Mouse (Mus musculus): Measurements from ENCODE around the gene Zfp655. TPM values are rescaled to one million over a fixed set of nuclear protein-coding genes. Genes with fewer than 3 reads are reported as not detected.

Gene Zfp655
- polyA plus RNA-seq (2014; fragmentation: Illumina TruSeq; extraction: RNeasy Lipid Tissue Mini Kit (QIAGEN cat#74804); ENCODE audit: insufficient read depth, low read depth, low replicate concordance) = 17.6 TPM

DNA sequence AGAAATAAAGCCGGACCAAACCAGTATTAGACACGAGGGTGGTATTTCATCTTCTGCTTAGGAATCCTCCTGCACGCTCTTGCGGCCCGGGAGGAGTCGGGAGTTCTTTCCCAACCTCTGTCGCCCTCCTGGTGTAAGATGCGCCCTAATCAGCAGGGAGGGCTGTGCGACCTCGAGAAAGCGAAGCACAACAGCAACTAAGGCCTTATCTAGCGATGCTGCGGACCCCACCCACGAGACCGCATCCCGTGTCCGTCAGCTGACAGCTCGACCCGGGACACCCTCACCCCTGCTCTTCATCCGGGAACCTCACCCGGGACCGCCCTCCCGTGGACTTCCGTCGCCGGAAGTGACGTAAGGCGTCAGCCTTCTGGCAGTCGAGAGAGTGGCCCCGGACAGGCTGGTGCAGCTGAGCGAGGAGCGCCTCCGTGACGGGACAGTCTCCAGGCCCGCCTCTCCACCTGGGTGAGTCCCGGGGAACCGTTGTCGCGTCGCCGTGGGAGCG, at the start of gene Zfp655:
Gene Zfp655 (plus strand): TSS at position 349 of the 505 bp plus-strand sequence.

DNA sequence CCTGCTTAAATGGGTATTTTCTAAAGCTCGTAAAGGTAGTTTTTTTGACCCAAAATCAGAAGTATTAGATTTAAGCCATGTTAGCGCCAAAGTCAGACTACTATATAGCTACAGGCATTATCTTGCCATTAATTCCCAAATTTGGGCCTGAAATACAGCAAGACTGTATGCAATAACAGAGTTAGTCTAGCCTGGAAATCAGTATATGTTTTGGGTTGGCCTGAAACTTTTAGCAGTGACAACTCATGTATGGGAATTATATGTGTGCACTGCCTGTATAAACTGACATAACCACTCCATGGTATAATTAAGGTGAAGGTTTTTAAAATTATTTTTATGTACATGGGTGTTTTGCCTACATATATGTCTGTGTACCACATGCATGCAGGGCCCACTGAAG, 39.6 kb upstream of the Zfp655 start, which contains the start of gene Atp5j2:
Gene Atp5j2 (minus strand): TSS at position 101 of the 400 bp plus-strand sequence.

DNA sequence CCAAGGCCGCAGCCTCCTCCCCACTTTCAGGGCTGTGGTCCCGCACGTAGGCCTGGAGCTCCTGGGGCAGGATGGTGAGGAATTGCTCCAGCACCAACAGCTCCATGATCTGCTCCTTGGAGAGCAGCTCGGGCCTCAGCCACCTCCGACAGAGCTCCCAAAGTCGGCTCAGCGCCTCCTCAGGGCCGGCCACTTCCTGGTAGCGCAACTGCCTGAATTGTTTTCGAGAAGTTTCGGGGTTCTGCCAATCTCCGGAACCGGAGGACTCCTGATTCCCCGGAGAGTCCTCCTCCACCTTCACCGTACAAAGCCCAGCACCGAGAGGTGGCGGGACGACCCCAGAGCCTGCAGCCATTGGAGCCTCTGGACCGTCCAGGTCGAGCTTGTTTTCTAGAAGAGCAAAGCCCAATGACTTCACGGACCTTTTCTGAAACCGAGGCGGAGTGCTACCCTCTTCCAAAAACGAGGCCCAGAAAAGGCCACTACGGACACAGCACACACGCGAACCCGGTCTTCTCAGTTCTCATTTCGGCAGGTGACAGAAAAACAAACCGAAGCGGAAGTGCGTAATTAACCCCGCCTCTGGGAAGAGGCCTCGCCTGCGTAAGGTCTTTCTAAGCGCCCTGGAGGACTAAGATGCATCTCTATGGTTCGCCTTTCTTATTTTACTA, 30.1 kb upstream of the Zfp655 start, which contains the start of gene Zkscan14:
Gene Zkscan14 (minus strand): TSS at position 548 of the 671 bp plus-strand sequence.

DNA sequence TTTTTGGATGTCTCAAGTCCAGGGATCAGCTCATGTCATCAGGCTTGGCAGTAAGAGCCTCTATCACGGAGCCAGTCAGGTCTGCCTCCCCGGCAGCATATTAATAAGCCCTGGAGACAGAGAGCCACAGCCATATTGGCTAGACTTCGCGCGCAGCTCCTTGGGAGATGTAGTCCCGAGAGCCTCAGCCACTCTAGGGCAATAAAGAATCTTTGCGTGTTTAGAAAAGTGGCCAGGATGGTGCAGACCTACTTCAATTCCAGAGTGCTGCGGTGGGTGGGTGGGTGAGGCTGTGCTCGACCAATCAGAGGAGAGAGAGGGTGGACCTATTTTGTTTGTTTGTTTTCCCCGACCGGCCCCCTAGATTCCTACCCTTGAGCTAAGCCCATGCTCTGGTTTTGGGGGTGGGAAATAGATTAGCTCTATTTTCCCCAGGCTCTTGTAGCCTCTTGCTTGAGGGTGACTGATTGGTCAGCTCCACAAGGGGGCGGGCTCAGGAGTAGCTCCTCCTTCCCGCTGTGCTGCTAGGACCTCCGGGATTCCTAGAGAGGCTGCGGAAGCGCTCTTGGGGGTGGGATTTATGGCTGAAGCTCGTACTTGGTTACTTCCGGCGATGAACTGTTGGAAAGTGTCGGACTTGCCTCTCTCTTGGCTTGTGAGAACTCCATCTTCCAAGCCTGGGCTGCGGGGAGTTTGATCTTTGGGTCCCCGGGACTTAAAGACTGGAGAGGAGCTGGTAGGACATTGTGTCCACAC, 27.4 kb upstream of the Zfp655 start, which contains the start of gene Zkscan5:
Gene Zkscan5 (plus strand): TSS at position 627 of the 756 bp plus-strand sequence.

GRCm38 (mm10) chr5:145280371-145281143, 49.0 kb downstream of the Zfp655 start, which contains the start of gene Zscan25:
Zscan25 (plus strand) TSS chr5:145280500.

Other genes starting within 250 kb of the Zfp655 start
- not detected for gene Gm4871, start 199.0 kb upstream of the Zfp655 start, polyA plus RNA-seq (2014; fragmentation: Illumina TruSeq; extraction: RNeasy Lipid Tissue Mini Kit (QIAGEN cat#74804); ENCODE audit: insufficient read depth, low read depth, low replicate concordance)
- gene 1700018F24Rik, start 188.7 kb upstream of the Zfp655 start, polyA plus RNA-seq (2014; fragmentation: Illumina TruSeq; extraction: RNeasy Lipid Tissue Mini Kit (QIAGEN cat#74804); ENCODE audit: insufficient read depth, low read depth, low replicate concordance) = not detected
- gene Arpc1a, start 147.9 kb upstream of the Zfp655 start, polyA plus RNA-seq (2014; fragmentation: Illumina TruSeq; extraction: RNeasy Lipid Tissue Mini Kit (QIAGEN cat#74804); ENCODE audit: insufficient read depth, low read depth, low replicate concordance) = 133 TPM
- gene Kpna7, start 147.7 kb upstream of the Zfp655 start, polyA plus RNA-seq (2014; fragmentation: Illumina TruSeq; extraction: RNeasy Lipid Tissue Mini Kit (QIAGEN cat#74804); ENCODE audit: insufficient read depth, low read depth, low replicate concordance) = not detected
- gene Arpc1b, start 117.5 kb upstream of the Zfp655 start, polyA plus RNA-seq (2014; fragmentation: Illumina TruSeq; extraction: RNeasy Lipid Tissue Mini Kit (QIAGEN cat#74804); ENCODE audit: insufficient read depth, low read depth, low replicate concordance) = 228 TPM
- 53.5 TPM for gene Pdap1, start 91.5 kb upstream of the Zfp655 start, polyA plus RNA-seq (2014; fragmentation: Illumina TruSeq; extraction: RNeasy Lipid Tissue Mini Kit (QIAGEN cat#74804); ENCODE audit: insufficient read depth, low read depth, low replicate concordance)
- 134 TPM for gene Bud31, start 91.4 kb upstream of the Zfp655 start, polyA plus RNA-seq (2014; fragmentation: Illumina TruSeq; extraction: RNeasy Lipid Tissue Mini Kit (QIAGEN cat#74804); ENCODE audit: insufficient read depth, low read depth, low replicate concordance)
- 6.8 TPM for gene Ptcd1, start 64.6 kb upstream of the Zfp655 start, polyA plus RNA-seq (2014; fragmentation: Illumina TruSeq; extraction: RNeasy Lipid Tissue Mini Kit (QIAGEN cat#74804); ENCODE audit: insufficient read depth, low read depth, low replicate concordance)
- 15.0 TPM for gene Cpsf4, start 64.5 kb upstream of the Zfp655 start, polyA plus RNA-seq (2014; fragmentation: Illumina TruSeq; extraction: RNeasy Lipid Tissue Mini Kit (QIAGEN cat#74804); ENCODE audit: insufficient read depth, low read depth, low replicate concordance)
- 320 TPM for gene Atp5j2, start 39.7 kb upstream of the Zfp655 start, polyA plus RNA-seq (2014; fragmentation: Illumina TruSeq; extraction: RNeasy Lipid Tissue Mini Kit (QIAGEN cat#74804); ENCODE audit: insufficient read depth, low read depth, low replicate concordance)
- 8.3 TPM for gene Zkscan14, start 29.8 kb upstream of the Zfp655 start, polyA plus RNA-seq (2014; fragmentation: Illumina TruSeq; extraction: RNeasy Lipid Tissue Mini Kit (QIAGEN cat#74804); ENCODE audit: insufficient read depth, low read depth, low replicate concordance)
- gene Zkscan5, start 27.2 kb upstream of the Zfp655 start, polyA plus RNA-seq (2014; fragmentation: Illumina TruSeq; extraction: RNeasy Lipid Tissue Mini Kit (QIAGEN cat#74804); ENCODE audit: insufficient read depth, low read depth, low replicate concordance) = 3.9 TPM
- 4.7 TPM for gene Zscan25, start 48.8 kb downstream of the Zfp655 start, polyA plus RNA-seq (2014; fragmentation: Illumina TruSeq; extraction: RNeasy Lipid Tissue Mini Kit (QIAGEN cat#74804); ENCODE audit: insufficient read depth, low read depth, low replicate concordance)
- gene Cyp3a57, start 113.6 kb downstream of the Zfp655 start, polyA plus RNA-seq (2014; fragmentation: Illumina TruSeq; extraction: RNeasy Lipid Tissue Mini Kit (QIAGEN cat#74804); ENCODE audit: insufficient read depth, low read depth, low replicate concordance) = 0.11 TPM
- not detected for gene Cyp3a16, start 238.0 kb downstream of the Zfp655 start, polyA plus RNA-seq (2014; fragmentation: Illumina TruSeq; extraction: RNeasy Lipid Tissue Mini Kit (QIAGEN cat#74804); ENCODE audit: insufficient read depth, low read depth, low replicate concordance)

Data from lung, adult 10 weeks (tissue).